Mouse (Mus musculus): ENCODE measurements around the gene Ccdc184.
A peak's percentile ranks its signal among the peaks of the same experiment; 100 is the strongest.

The Ccdc184 gene

DNA sequence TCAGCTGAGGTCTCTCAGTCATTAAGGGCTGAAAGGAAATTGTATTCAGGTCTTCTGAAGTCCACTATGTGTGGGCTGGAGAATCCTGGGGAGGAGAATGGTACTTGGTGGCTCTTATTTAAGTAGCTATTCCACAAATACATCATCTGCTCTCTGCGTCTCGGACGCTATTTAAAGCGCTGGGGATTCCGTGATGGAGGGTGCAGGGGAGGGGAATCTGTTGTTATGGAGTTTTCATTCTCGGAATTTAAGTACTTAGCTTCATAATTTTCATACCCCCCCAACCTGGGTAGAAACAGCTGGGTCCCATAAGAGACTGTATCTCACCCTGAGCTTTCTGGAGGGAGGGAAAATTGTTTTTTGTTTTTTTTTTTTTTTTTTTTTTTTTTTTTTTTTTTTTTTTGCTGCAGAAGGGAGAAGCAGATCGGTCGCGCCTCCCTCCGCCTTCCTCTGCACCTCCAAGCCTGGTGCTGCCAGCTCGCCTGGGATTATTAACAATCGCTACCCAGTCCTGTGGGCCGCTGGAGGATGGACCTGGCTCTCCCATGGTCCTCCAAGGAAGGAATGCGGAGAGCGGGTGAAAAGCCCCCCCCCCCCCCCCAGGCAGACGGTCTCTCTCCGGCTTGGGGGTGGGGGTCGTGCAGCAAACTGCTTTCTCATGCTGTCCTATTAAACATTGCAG is at the start of gene Ccdc184:
Gene Ccdc184 (plus strand): TSS at position 196 of the 682 bp plus-strand sequence.
- no peak for DNase-seq (ENCODE audit: low read depth, low spot score)

GRCm38 (mm10) chr15:98119363-98119762 is 47.6 kb upstream of the Ccdc184 start:
- DNase-seq (ENCODE audit: low read depth, low spot score) = no peak

GRCm38 (mm10) chr15:98120831-98121230 is 46.1 kb upstream of the Ccdc184 start:
- DNase-seq (ENCODE audit: low read depth, low spot score) = no peak

- DNase-seq (ENCODE audit: low read depth, low spot score) = no peak
These were observed 36.0 kb upstream of the Ccdc184 start for GRCm38 (mm10) chr15:98131001-98131400.

DNA sequence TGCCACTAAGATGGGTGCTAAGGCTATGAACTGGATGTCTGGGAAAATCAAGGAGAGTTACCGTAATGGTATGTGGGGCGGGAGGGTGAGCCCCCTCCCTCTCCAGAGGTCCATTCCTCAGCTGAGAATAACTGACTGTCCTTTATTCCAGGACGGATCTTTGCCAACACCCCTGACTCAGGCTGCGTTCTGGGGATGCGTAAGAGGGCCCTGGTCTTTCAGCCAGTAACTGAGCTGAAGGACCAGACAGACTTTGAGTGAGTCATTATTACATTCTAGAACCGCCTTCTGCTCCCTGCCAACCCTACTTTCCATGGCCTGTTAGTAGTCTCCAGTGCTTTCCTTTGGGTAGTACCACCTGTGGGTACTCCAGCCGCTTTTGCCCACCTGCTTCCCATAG is 35.5 kb upstream of the Ccdc184 start:
- peak; percentile 57 for DNase-seq (ENCODE audit: low read depth, low spot score)

DNA sequence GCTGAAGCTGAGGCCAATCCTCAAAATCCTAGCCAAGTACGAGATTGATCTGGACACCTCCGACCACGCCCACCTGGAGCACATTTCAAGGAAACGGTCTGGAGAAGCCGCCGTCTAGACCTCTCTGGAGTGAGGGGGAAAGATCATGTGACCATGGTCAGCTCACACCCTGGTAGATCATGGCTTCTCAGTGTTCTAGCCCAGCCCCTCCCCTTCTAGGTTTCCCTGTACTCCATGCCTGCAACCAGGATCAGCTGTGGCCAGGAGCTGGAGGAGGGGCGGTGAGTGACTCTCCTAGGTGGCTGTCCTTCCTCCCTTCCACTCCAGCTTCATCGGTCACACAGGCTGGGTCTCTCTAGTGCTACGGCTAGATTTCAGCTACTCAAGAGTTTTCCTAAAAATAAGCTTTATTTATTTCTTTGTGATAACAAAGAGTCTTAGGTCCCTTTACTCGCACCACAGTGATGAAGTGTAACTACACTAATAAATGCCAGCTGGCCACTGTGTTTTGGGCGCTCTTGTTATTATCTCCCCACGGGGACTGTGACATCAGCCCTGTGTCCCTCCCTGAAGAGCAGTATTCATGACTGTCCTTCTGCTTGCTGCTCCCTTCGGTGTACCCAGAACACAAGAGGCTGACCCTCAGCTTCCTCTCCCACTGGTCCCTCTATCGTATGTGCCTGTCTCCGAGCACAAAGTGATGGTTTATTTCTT is 34.9 kb upstream of the Ccdc184 start:
- DNase-seq (ENCODE audit: low read depth, low spot score) = no peak

DNA sequence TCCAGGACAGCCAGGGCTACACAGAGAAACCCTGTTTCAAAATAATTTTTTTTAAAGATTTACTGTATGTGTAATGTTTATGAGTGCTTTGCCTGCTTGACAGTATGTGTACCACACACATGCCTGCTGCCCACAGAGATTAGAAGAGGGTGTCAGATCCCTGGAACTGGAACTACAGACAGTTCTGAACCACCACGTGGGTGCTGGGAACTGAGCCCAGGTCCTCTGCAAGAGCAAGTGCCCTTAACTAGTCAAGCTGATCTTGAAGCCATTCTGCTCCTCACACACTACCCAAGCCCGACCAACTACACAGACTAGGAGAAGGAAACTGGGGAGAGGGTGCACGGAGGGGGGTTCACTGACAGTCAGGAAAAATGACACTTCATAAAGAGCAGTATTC is 33.5 kb upstream of the Ccdc184 start:
- no peak for DNase-seq (ENCODE audit: low read depth, low spot score)

- DNase-seq (ENCODE audit: low read depth, low spot score) = no peak
These were observed 32.9 kb upstream of the Ccdc184 start for GRCm38 (mm10) chr15:98134034-98134433.

DNA sequence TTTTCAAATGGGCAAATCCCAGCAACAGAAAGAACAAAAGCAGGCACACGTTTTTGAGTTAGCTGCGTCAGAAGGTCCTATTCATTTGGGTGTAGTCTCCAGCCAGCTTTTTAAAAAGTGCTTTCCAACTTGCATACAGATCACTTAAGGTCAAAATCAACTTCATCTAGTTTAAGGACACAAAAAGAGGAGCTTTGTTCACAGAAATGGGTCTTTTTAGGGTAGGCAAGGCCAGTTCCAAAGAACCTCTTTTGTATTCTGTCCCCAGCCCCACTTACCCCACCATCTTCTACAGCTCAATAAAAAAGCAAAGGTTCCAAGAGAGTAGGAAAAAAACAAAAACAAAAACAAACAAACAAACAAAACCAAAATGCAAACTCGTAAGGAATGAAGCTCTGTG is 32.3 kb upstream of the Ccdc184 start:
- no peak for DNase-seq (ENCODE audit: low read depth, low spot score)

- no peak for DNase-seq (ENCODE audit: low read depth, low spot score)
These were observed 31.3 kb upstream of the Ccdc184 start for GRCm38 (mm10) chr15:98135671-98136070.

GRCm38 (mm10) chr15:98136871-98137270 is 30.1 kb upstream of the Ccdc184 start:
- DNase-seq (ENCODE audit: low read depth, low spot score) = no peak

DNA sequence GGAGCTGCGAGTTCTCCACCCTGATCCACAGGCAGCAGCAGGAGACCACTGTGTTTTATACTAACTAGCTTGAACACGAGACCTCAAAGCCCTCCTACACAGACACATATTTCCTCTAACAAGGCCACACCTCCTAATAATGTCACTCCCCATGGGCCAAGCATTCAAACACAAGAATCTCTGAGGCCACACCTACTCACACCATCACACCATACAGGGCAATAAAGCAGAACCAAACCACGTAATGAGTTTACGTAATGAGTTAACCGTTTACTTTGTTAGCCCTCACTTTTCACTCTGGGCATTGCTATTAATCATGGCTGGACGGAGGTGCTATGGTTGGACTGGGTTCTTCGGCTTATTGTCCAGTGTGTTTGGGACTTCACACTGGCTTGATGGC is 27.2 kb upstream of the Ccdc184 start:
- no peak for DNase-seq (ENCODE audit: low read depth, low spot score)

GRCm38 (mm10) chr15:98140809-98141208 is 26.1 kb upstream of the Ccdc184 start:
- DNase-seq (ENCODE audit: low read depth, low spot score) = no peak

- no peak for DNase-seq (ENCODE audit: low read depth, low spot score)
These were observed 24.4 kb upstream of the Ccdc184 start for GRCm38 (mm10) chr15:98142515-98142914.

- DNase-seq (ENCODE audit: low read depth, low spot score) = peak; percentile 39
These were observed 22.0 kb upstream of the Ccdc184 start for GRCm38 (mm10) chr15:98144861-98145507.

DNA sequence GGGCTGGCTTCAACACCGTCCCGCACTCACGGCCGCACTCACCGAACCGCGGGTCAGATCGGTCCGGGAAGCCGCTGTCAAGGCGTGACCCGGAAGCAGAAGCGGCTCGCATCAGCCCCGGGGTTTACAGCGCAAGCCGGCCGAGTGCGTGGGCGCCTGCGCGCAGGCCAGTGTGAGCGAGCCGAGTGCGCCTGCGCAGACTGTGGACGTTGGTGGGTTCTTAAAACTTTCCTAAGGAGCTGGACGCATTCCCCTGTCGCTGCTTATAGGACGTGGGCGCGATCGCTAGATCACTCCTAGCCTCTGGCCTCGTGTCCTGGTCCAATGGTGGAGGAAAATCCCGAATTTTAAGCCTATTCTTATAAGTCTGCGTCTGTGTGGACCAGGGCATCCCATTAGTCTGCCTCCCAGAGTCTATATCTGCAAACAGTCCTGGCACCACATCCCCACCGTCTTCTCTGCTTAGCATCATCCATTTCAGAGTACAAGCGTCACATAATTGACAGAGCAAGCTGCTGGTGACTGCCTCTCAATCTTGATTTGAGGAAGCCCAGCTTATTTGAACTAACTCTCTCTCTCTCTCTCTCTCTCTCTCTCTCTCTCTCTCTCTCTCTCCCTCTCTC is 21.3 kb upstream of the Ccdc184 start:
- DNase-seq (ENCODE audit: low read depth, low spot score) = peak; percentile 93

GRCm38 (mm10) chr15:98148356-98148755 is 18.6 kb upstream of the Ccdc184 start:
- no peak for DNase-seq (ENCODE audit: low read depth, low spot score)

DNA sequence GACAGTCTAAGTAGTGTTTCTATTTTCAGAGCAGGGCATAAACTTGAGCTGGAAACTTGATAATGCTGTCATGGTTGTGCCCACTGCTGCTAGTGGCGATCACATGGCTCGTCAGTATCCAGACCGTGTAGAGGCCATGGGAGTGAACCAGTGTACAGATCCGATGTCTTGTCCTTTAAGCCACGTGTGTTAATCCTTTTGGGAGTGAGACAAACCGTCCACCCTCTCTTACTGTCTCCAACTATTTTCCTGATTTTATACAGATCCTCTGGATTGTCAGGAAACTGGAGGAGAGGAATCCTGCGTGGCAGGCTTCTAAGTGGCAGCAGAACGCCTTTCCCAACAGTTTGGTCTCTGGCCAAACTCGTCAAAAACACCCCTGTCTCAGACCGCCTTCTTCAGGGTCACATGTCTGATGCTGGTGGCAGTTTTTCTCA is 17.8 kb upstream of the Ccdc184 start:
- DNase-seq (ENCODE audit: low read depth, low spot score) = no peak

GRCm38 (mm10) chr15:98152916-98153315 is 14.0 kb upstream of the Ccdc184 start:
- no peak for DNase-seq (ENCODE audit: low read depth, low spot score)

DNA sequence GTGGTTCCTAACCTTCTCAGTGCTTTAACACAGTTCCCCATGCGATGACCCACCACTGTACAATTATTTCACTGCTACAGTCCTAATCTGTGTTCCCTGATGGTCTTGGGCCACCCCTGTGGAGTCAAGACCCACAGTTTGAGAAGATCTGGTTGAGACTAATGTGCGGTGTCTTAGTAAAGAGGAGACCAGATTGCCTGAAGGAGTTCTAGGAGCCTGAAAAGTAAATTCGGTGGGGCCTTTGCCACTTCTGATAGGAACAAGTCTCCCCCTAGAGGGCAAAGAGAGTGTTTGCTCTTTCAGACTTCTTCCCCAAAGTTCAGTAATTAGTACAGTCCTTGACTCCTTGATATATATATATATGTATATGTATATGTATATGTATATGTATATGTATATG is 13.3 kb upstream of the Ccdc184 start:
- DNase-seq (ENCODE audit: low read depth, low spot score) = peak; percentile 89

DNA sequence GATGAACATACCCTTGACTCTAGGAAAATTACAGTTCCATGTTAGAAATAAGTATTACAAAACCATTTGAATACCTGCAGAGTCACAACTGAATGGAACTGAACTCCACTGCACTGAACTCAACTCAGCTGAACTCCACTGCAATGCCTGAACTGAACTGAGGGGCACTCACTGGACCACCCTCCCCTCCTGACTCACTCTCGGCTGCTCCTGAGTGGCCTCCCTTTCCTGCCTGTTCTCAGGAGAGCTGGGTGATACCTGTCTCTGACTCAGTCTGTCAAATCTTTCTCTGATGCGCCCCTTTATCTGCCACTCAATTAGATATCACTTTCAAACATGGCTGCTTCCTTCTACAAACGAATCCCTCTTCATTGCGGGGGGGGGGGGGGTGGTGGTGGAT is 12.8 kb upstream of the Ccdc184 start:
- peak; percentile 21 for DNase-seq (ENCODE audit: low read depth, low spot score)

- no peak for DNase-seq (ENCODE audit: low read depth, low spot score)
These were observed 12.3 kb upstream of the Ccdc184 start for GRCm38 (mm10) chr15:98154631-98155030.
